Mouse (Mus musculus) intestine, embryonic 14.5 days (tissue): Measurements from ENCODE around the gene Osbpl3. TPM values are rescaled to one million over a fixed set of nuclear protein-coding genes. Genes with fewer than 3 reads are reported as not detected.

Source experiments
- ATAC-seq: fragments of 200-750 bp; cut with Nextera tagmentation; replicated peaks from 2 replicates; pipeline ENCODE4 v1.8.0; 2017; ENCODE audit warnings: low read depth, moderate number of reproducible peaks, moderate TSS enrichment, moderate library complexity; ENCODE audit not compliant: low FRiP score, low TSS enrichment
- DNase-seq: peaks from one replicate; pipeline ENCODE4 v3.0.0-alpha.2; 2018; ENCODE audit warnings: low spot score
- H3K27ac ChIP-seq: fragments of 300-500 bp; sonication (generic); 2 replicates; pipeline ENCODE4 v1.5.1; 2014; ENCODE audit warnings: low read depth, mild to moderate bottlenecking, control low read depth
- H3K27me3 ChIP-seq: fragments of 300-500 bp; sonication (generic); replicated peaks from 2 replicates; pipeline ENCODE4 v1.6.1; 2014; ENCODE audit warnings: low read length, control low read depth; ENCODE audit not compliant: control insufficient read depth, insufficient read depth
- H3K36me3 ChIP-seq: fragments of 300-500 bp; sonication (generic); 2 replicates; pipeline ENCODE4 v1.6.1; 2014; ENCODE audit warnings: low read length, control low read depth; ENCODE audit not compliant: control insufficient read depth, insufficient read depth
- H3K4me1 ChIP-seq: fragments of 300-500 bp; sonication (generic); replicated peaks from 2 replicates; pipeline ENCODE4 v1.6.1; 2014; ENCODE audit warnings: low read length, control low read depth, mixed read lengths; ENCODE audit not compliant: control insufficient read depth, insufficient read depth
- H3K4me2 ChIP-seq: fragments of 300-500 bp; sonication (generic); 2 replicates; pipeline ENCODE4 v1.6.1; 2014; ENCODE audit warnings: low read length
- H3K4me3 ChIP-seq: fragments of 300-500 bp; sonication (generic); 2 replicates; pipeline ENCODE4 v1.5.1; 2014; ENCODE audit warnings: low read depth, low read length, control low read depth, mixed read lengths
- H3K9ac ChIP-seq: fragments of 300-500 bp; sonication (generic); 2 replicates; pipeline ENCODE4 v1.6.1; 2014; ENCODE audit warnings: mild to moderate bottlenecking, low read length
- H3K9me3 ChIP-seq: fragments of 300-500 bp; sonication (generic); 2 replicates; pipeline ENCODE4 v1.6.1; 2016; ENCODE audit warnings: low read length, control low read depth; ENCODE audit not compliant: control insufficient read depth
- WGBS: fragments of 180-500 bp; shearing (Covaris S2); extraction: QIAGEN DNeasy Blood & Tissue Kit; methylation state at CpG from one replicate; pipeline ENCODE4 v1.1.7; 2014; 5-methylcytosine and 5-hydroxymethylcytosine counted together
- polyA plus RNA-seq: library from polyadenylated mRNA; unstranded; fragments of >200 nt; fragmentation: Nextera tagmentation; extraction: Ambion mirVana; gene quantifications from 2 replicates; pipeline ENCODE4 v1.2.1, GENCODE M21; 2014

Osbpl3 gene
- polyA plus RNA-seq, 1 experiment from 2014 or later = 10.1 TPM

- DNase-seq = no peak
- H3K9ac ChIP-seq = no peak overlapping the region
- H3K9me3 ChIP-seq = no peaks in the 10 kb centered on the region
- H3K4me3 ChIP-seq = no peak overlapping the region
- ATAC-seq = no peak
- no peaks in the 10 kb centered on the region for H3K36me3 ChIP-seq
- 90% methylated on average over 8 of the region's 8 CpGs for WGBS
- no peak overlapping the region for H3K4me2 ChIP-seq
- H3K27me3 ChIP-seq = no peaks in the 10 kb centered on the region
- no peak overlapping the region for H3K27ac ChIP-seq
- no peaks in the 10 kb centered on the region for H3K4me1 ChIP-seq
Observed at GRCm38 (mm10) chr6:50368502-50369292, 87.3 kb downstream of the Osbpl3 start.

- WGBS = 88% methylated on average over 5 of the region's 5 CpGs
- H3K4me3 ChIP-seq = no peak overlapping the region
- H3K9me3 ChIP-seq = no peaks in the 10 kb centered on the region
Observed at GRCm38 (mm10) chr6:50367836-50368235, 88.2 kb downstream of the Osbpl3 start.

GRCm38 (mm10) chr6:50366724-50367123 lies 89.3 kb downstream of the Osbpl3 start:
- no peak overlapping the region for H3K4me3 ChIP-seq
- ATAC-seq = no peak
- H3K9ac ChIP-seq = no peak overlapping the region
- H3K4me2 ChIP-seq = no peak overlapping the region
- H3K4me1 ChIP-seq = peaks cover 4% of the 10 kb centered on the region
- H3K36me3 ChIP-seq = no peaks in the 10 kb centered on the region
- 79% methylated on average over 5 of the region's 5 CpGs for WGBS
- H3K9me3 ChIP-seq = no peaks in the 10 kb centered on the region
- DNase-seq = no peak
- no peaks in the 10 kb centered on the region for H3K27me3 ChIP-seq
- no peak overlapping the region for H3K27ac ChIP-seq

More at GRCm38 (mm10) chr6:50367836-50368235, 88.2 kb downstream of the Osbpl3 start:
- ATAC-seq = no peak
- peaks cover 4% of the 10 kb centered on the region for H3K4me1 ChIP-seq
- no peak overlapping the region for H3K4me2 ChIP-seq
- H3K36me3 ChIP-seq = no peaks in the 10 kb centered on the region
- H3K27me3 ChIP-seq = no peaks in the 10 kb centered on the region
- no peak overlapping the region for H3K9ac ChIP-seq
- no peak overlapping the region for H3K27ac ChIP-seq
- no peak for DNase-seq

GRCm38 (mm10) chr6:50366319-50366718 lies 89.7 kb downstream of the Osbpl3 start:
- H3K9me3 ChIP-seq = no peaks in the 10 kb centered on the region
- no peak for ATAC-seq

GRCm38 (mm10) chr6:50364364-50364763 lies 91.6 kb downstream of the Osbpl3 start:
- 93% methylated on average over 8 of the region's 8 CpGs for WGBS
- no peaks in the 10 kb centered on the region for H3K9me3 ChIP-seq
- H3K4me2 ChIP-seq = no peak overlapping the region
- H3K27me3 ChIP-seq = no peaks in the 10 kb centered on the region
- H3K36me3 ChIP-seq = no peaks in the 10 kb centered on the region
- H3K4me3 ChIP-seq = no peak overlapping the region
- no peak overlapping the region for H3K9ac ChIP-seq
- H3K4me1 ChIP-seq = peaks cover 4% of the 10 kb centered on the region
- ATAC-seq (no peak), DNase-seq (no peak)
- H3K27ac ChIP-seq = no peak overlapping the region

More at GRCm38 (mm10) chr6:50366319-50366718, 89.7 kb downstream of the Osbpl3 start:
- no peak overlapping the region for H3K9ac ChIP-seq
- no peak for DNase-seq
- H3K36me3 ChIP-seq = no peaks in the 10 kb centered on the region
- peaks cover 4% of the 10 kb centered on the region for H3K4me1 ChIP-seq
- H3K4me3 ChIP-seq = no peak overlapping the region
- H3K27ac ChIP-seq = no peak overlapping the region
- 77% methylated on average over 7 of the region's 7 CpGs for WGBS
- no peaks in the 10 kb centered on the region for H3K27me3 ChIP-seq
- H3K4me2 ChIP-seq = no peak overlapping the region

- no peaks in the 10 kb centered on the region for H3K27me3 ChIP-seq
- H3K9ac ChIP-seq = no peak overlapping the region
- no peaks in the 10 kb centered on the region for H3K36me3 ChIP-seq
- WGBS = 73% methylated on average over 5 of the region's 5 CpGs
- H3K4me3 ChIP-seq = no peak overlapping the region
- ATAC-seq (peak; percentile 75; the same call in 1 of the 2 replicates), DNase-seq (no peak)
- H3K4me1 ChIP-seq = peaks cover 4% of the 10 kb centered on the region
- no peak overlapping the region for H3K27ac ChIP-seq
- H3K4me2 ChIP-seq = no peak overlapping the region
- no peaks in the 10 kb centered on the region for H3K9me3 ChIP-seq
Observed at GRCm38 (mm10) chr6:50363385-50363784, 92.6 kb downstream of the Osbpl3 start.

GRCm38 (mm10) chr6:50362704-50363261 lies 93.2 kb downstream of the Osbpl3 start:
- Histone ChIP-seq H3K9ac (no peak overlapping the region), H3K36me3 (no peaks in the 10 kb centered on the region), H3K27me3 (no peaks in the 10 kb centered on the region), H3K9me3 (no peaks in the 10 kb centered on the region), H3K4me3 (no peak overlapping the region), H3K27ac (no peak overlapping the region), H3K4me1 (peaks cover 4% of the 10 kb centered on the region), H3K4me2 (no peak overlapping the region)
- no peak for ATAC-seq
- DNase-seq = no peak
- 68% methylated on average over 4 of the region's 4 CpGs for WGBS

- no peak overlapping the region for H3K4me2 ChIP-seq
- H3K4me3 ChIP-seq = no peak overlapping the region
- H3K9me3 ChIP-seq = no peaks in the 10 kb centered on the region
- ATAC-seq = no peak
- no peaks in the 10 kb centered on the region for H3K36me3 ChIP-seq
- H3K27ac ChIP-seq = no peak overlapping the region
- peaks cover 4% of the 10 kb centered on the region for H3K4me1 ChIP-seq
- 87% methylated on average over 9 of the region's 9 CpGs for WGBS
- H3K9ac ChIP-seq = no peak overlapping the region
- DNase-seq = no peak
- H3K27me3 ChIP-seq = no peaks in the 10 kb centered on the region
Observed at GRCm38 (mm10) chr6:50362196-50362595, 93.8 kb downstream of the Osbpl3 start.
